Mouse (Mus musculus) lung, postnatal 36 days (tissue): ENCODE results near the gene Ikbke.

ENCODE experiments used
- DNase-seq: peaks from one replicate; pipeline ENCODE4 v3.0.0; 2022; ENCODE audit warnings: mixed read lengths

Ikbke gene

GRCm38 (mm10) chr1:131236077-131236476 lies 43.3 kb downstream of the Ikbke start:
- DNase-seq, result no peak

GRCm38 (mm10) chr1:131233527-131233926 lies 45.9 kb downstream of the Ikbke start:
- DNase-seq, result no peak

GRCm38 (mm10) chr1:131228659-131229058 lies 50.7 kb downstream of the Ikbke start:
- DNase-seq, result no peak

GRCm38 (mm10) chr1:131228225-131228624 lies 51.2 kb downstream of the Ikbke start:
- DNase-seq, result no peak

- DNase-seq, result no peak
Observed at GRCm38 (mm10) chr1:131224848-131225471, 54.4 kb downstream of the Ikbke start.

- DNase-seq, result no peak
Observed at GRCm38 (mm10) chr1:131223345-131223744, 56.1 kb downstream of the Ikbke start.

- DNase-seq, result peak; percentile 59
Observed at GRCm38 (mm10) chr1:131221822-131222590, 57.4 kb downstream of the Ikbke start.

- no peak for DNase-seq
Observed at GRCm38 (mm10) chr1:131218933-131219332, 60.5 kb downstream of the Ikbke start.

GRCm38 (mm10) chr1:131213361-131213760 lies 66.0 kb downstream of the Ikbke start:
- no peak for DNase-seq

- DNase-seq, result no peak
Observed at GRCm38 (mm10) chr1:131212956-131213355, 66.5 kb downstream of the Ikbke start.

- no peak for DNase-seq
Observed at GRCm38 (mm10) chr1:131211655-131212054, 67.8 kb downstream of the Ikbke start.

- DNase-seq, result no peak
Observed at GRCm38 (mm10) chr1:131209971-131210426, 69.4 kb downstream of the Ikbke start.

- no peak for DNase-seq
Observed at GRCm38 (mm10) chr1:131208800-131209199, 70.6 kb downstream of the Ikbke start.

GRCm38 (mm10) chr1:131208081-131208480 lies 71.3 kb downstream of the Ikbke start:
- DNase-seq, result no peak

- DNase-seq, result peak; percentile 80
Observed at GRCm38 (mm10) chr1:131207531-131207930, 71.9 kb downstream of the Ikbke start.

- DNase-seq, result no peak
Observed at GRCm38 (mm10) chr1:131206342-131206741, 73.1 kb downstream of the Ikbke start.

GRCm38 (mm10) chr1:131204461-131204860 lies 74.9 kb downstream of the Ikbke start:
- no peak for DNase-seq
